Mouse (Mus musculus) midbrain, embryonic 16.5 days (tissue): ENCODE data around the gene Acoxl. TPM values are rescaled to one million over a fixed set of nuclear protein-coding genes. Genes with fewer than 3 reads are reported as not detected.

Source experiments
- ATAC-seq: fragments of 200-750 bp; cut with Nextera tagmentation; 2 replicates; pipeline ENCODE4 v1.8.0; 2017; ENCODE audit warnings: moderate TSS enrichment
- H3K27ac ChIP-seq: fragments of 300-500 bp; sonication (generic); 2 replicates; pipeline ENCODE4 v1.5.1; 2014; ENCODE audit warnings: mild to moderate bottlenecking, low read length, mixed read lengths
- H3K27me3 ChIP-seq: fragments of 300-500 bp; sonication (generic); 2 replicates; pipeline ENCODE4 v1.6.1; 2014; ENCODE audit warnings: low read depth, low read length, mixed read lengths; ENCODE audit not compliant: control insufficient read depth, insufficient read depth
- H3K36me3 ChIP-seq: fragments of 300-500 bp; sonication (generic); 2 replicates; pipeline ENCODE4 v1.6.1; 2014; ENCODE audit warnings: mild to moderate bottlenecking, low read length, moderate library complexity, mixed read lengths; ENCODE audit not compliant: control insufficient read depth, insufficient read depth
- H3K4me1 ChIP-seq: fragments of 300-500 bp; sonication (generic); 2 replicates; pipeline ENCODE4 v1.6.1; 2014; ENCODE audit warnings: mild to moderate bottlenecking, low read length, mixed read lengths; ENCODE audit not compliant: control insufficient read depth, insufficient read depth
- H3K4me2 ChIP-seq: fragments of 300-500 bp; sonication (generic); 2 replicates; pipeline ENCODE4 v1.6.1; 2014; ENCODE audit warnings: mild to moderate bottlenecking, low read length, mixed read lengths
- H3K4me3 ChIP-seq: fragments of 300-500 bp; sonication (generic); 2 replicates; pipeline ENCODE4 v1.5.1; 2014; ENCODE audit warnings: low read depth, mild to moderate bottlenecking, low read length, moderate library complexity, mixed read lengths
- H3K9ac ChIP-seq: fragments of 300-500 bp; sonication (generic); 2 replicates; pipeline ENCODE4 v1.6.1; 2014; ENCODE audit warnings: low read depth, low read length, mixed read lengths
- H3K9me3 ChIP-seq: fragments of 300-500 bp; sonication (generic); replicated peaks from 2 replicates; pipeline ENCODE4 v1.6.1; 2014; ENCODE audit warnings: mild to moderate bottlenecking, low read length, mixed read lengths; ENCODE audit not compliant: control insufficient read depth, poor library complexity, severe bottlenecking
- WGBS: fragments of 180-500 bp; shearing (Covaris S2); extraction: QIAGEN DNeasy Blood & Tissue Kit; methylation state at CpG from one replicate; pipeline ENCODE4 v1.1.7; 2014; 5-methylcytosine and 5-hydroxymethylcytosine counted together
- polyA plus RNA-seq: library from polyadenylated mRNA; unstranded; fragments of >200 nt; fragmentation: Nextera tagmentation; extraction: Ambion mirVana; gene quantifications from 2 replicates; pipeline ENCODE4 v1.2.1, GENCODE M21; 2015

Acoxl gene
- polyA plus RNA-seq, 1 experiment from 2014 or later: not detected

DNA sequence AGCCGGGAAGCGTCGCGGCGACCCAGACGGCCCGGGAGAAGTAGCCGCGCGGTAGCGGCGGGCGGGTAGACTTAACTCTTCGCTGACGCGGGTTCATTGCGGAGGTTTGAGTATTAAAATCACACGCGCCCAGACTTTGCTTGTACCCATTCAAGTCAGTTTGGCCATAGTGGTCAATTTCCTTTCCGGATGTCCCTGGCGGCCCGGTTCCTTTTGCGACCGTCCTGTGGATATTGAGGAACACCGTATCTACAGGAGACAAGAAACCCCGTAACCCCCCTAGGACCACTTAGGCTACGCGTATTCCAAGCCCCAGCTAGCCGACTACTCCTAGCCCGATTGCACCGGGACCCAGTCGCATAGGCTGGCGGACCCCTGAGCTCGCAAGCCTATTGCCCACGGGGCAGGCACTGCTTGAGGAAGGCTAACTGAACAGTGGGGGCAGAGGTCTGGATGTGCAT lies 287.9 kb downstream of the Acoxl start:
- WGBS: under 1% methylated on average over 35 of the region's 35 CpGs
- peak overlapping the region; percentile 71 for H3K9ac ChIP-seq
- peaks cover 20% of the 10 kb centered on the region for H3K27me3 ChIP-seq
- H3K4me2 ChIP-seq: peak overlapping the region; percentile 99
- peaks cover 40% of the 10 kb centered on the region for H3K4me1 ChIP-seq
- H3K36me3 ChIP-seq: no peaks in the 10 kb centered on the region
- H3K9me3 ChIP-seq: no peaks in the 10 kb centered on the region
- H3K4me3 ChIP-seq: peak overlapping the region; percentile 74
- H3K27ac ChIP-seq: no peak overlapping the region; the same call in 1 of the 2 replicates
- peak; percentile 19 for ATAC-seq

DNA sequence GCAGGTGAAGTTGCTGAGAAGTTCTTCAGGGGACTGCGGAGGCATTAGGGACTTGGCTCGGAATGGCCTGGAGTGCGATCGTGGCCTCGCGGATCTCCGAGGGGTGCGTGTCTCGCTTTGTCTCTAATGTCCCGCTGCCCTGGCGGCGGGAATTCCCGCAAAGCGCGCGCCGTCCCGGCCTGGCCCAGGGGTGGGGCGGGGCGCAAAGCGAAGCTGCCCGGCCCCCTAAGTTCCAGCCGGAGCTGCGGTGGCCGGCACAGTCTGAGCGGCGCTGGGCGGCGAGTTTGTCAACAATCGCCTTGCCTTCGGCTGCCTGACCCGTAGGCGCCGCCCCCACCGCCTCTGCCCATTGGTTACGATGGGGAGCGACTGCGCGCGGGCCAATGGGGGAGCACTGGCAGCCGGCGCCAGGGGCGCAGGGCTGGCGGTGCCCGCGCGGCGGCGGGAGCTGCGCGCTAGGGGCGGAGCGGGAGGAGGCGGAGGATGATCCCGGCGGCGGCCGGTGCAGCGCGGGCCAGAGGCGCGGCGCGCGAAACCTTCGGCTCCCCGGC lies 288.5 kb downstream of the Acoxl start:
- H3K27me3 ChIP-seq: peaks cover 17% of the 10 kb centered on the region
- ATAC-seq: peak; percentile 91
- H3K9me3 ChIP-seq: no peaks in the 10 kb centered on the region
- H3K36me3 ChIP-seq: no peaks in the 10 kb centered on the region
- H3K4me1 ChIP-seq: peaks cover 40% of the 10 kb centered on the region
- H3K4me3 ChIP-seq: peak overlapping the region; percentile 74
- H3K9ac ChIP-seq: peak overlapping the region; percentile 71
- H3K27ac ChIP-seq: peak overlapping the region; percentile 73
- WGBS: under 1% methylated on average over 63 of the region's 67 CpGs
- H3K4me2 ChIP-seq: peak overlapping the region; percentile 99

GRCm38 (mm10) chr2:128127691-128128292 lies 289.1 kb downstream of the Acoxl start:
- peak; percentile 12; the same call in 1 of the 2 replicates for ATAC-seq
- H3K27ac ChIP-seq: peak overlapping the region; percentile 73
- peaks cover 37% of the 10 kb centered on the region for H3K4me1 ChIP-seq
- 0% methylated on average over 46 of the region's 48 CpGs for WGBS
- H3K9me3 ChIP-seq: no peaks in the 10 kb centered on the region
- peak overlapping the region; percentile 71 for H3K9ac ChIP-seq
- peak overlapping the region; percentile 99 for H3K4me2 ChIP-seq
- peaks cover 11% of the 10 kb centered on the region; the same call in 1 of the 2 replicates for H3K27me3 ChIP-seq
- peak overlapping the region; percentile 74 for H3K4me3 ChIP-seq
- H3K36me3 ChIP-seq: no peaks in the 10 kb centered on the region

DNA sequence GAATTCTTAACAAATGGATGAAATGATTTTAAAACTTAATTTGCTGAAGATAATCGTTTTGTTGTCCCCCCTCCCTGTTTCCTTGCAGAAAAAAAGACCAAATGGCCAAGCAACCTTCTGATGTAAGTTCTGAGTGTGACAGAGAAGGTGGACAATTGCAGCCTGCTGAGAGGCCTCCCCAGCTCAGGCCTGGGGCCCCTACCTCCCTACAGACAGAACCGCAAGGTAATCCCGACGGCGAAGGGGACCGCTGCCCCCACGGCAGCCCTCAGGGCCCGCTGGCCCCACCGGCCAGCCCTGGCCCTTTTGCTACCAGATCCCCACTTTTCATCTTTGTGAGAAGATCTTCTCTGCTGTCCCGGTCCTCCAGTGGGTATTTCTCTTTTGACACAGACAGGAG lies 289.9 kb downstream of the Acoxl start:
- WGBS: 17% methylated on average over 10 of the region's 10 CpGs
- 0 out of 2 replicates have a peak overlapping the region, but pooled peaks have one; percentile 28 for H3K9ac ChIP-seq

DNA sequence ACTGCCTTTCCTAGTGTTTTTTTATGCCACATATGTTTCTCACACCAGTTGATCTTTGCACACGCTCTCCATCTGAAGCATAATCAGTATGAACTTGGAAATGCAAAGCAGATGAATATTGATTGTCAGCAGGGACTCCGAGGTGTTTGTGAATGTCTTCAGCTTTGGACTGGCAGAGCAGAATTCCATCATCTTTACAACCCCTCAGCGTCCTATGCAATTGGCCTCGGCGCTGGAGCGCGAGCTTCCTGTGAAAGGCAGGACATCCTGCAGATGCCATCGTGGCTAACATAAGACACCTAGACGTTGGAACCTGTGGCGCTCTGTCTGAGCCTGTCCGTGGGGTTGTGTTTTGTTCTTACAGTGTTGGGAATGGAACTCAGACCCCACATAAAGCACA lies 292.8 kb downstream of the Acoxl start:
- WGBS: 90% methylated on average over 11 of the region's 11 CpGs
- Histone ChIP-seq H3K9ac (no peak overlapping the region), H3K4me3 (no peak overlapping the region), H3K9me3 (no peaks in the 10 kb centered on the region), H3K4me2 (no peak overlapping the region), H3K36me3 (no peaks in the 10 kb centered on the region), H3K4me1 (peaks cover 12% of the 10 kb centered on the region), H3K27ac (no peak overlapping the region), H3K27me3 (no peaks in the 10 kb centered on the region)
- ATAC-seq: no peak

More for the DNA sequence above, 289.9 kb downstream of the Acoxl start:
- peak overlapping the region; percentile 99 for H3K4me2 ChIP-seq
- H3K4me1 ChIP-seq: peaks cover 30% of the 10 kb centered on the region
- H3K27me3 ChIP-seq: peaks cover 7% of the 10 kb centered on the region; the same call in 1 of the 2 replicates
- no peak for ATAC-seq
- no peaks in the 10 kb centered on the region for H3K36me3 ChIP-seq
- H3K9me3 ChIP-seq: no peaks in the 10 kb centered on the region
- H3K4me3 ChIP-seq: peak overlapping the region; percentile 74
- no peak overlapping the region for H3K27ac ChIP-seq

DNA sequence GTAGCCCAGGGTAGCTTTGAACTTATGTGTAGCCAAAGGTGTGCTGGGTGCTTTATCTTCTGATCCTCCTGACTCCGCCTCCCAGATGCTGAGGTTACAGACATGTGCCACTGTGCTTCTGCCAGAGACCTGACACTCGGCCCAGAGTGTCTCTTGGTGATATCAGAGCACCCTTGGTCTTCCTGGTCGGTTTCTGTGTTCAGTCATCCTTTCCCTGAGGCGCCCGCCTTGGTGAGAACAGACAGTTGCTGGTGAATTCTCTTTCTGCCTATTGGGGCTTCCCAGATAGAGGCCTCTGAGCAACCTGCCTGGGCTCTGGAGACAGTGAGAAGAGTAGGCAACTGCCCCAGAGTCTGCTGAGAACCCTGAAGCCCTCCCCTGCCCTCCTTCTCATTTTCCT lies 294.0 kb downstream of the Acoxl start:
- Histone ChIP-seq H3K36me3 (no peaks in the 10 kb centered on the region), H3K9me3 (no peaks in the 10 kb centered on the region), H3K4me1 (peaks cover 9% of the 10 kb centered on the region), H3K9ac (no peak overlapping the region), H3K27me3 (no peaks in the 10 kb centered on the region), H3K27ac (no peak overlapping the region), H3K4me3 (no peak overlapping the region), H3K4me2 (no peak overlapping the region)
- 91% methylated on average over 5 of the region's 5 CpGs for WGBS
- no peak for ATAC-seq

- Histone ChIP-seq H3K4me3 (no peak overlapping the region), H3K4me2 (no peak overlapping the region), H3K27me3 (no peaks in the 10 kb centered on the region), H3K9ac (no peak overlapping the region), H3K36me3 (no peaks in the 10 kb centered on the region), H3K9me3 (no peaks in the 10 kb centered on the region), H3K27ac (no peak overlapping the region), H3K4me1 (no peaks in the 10 kb centered on the region; the same call in 1 of the 2 replicates)
- no peak for ATAC-seq
Measured at GRCm38 (mm10) chr2:128133865-128134264, 295.2 kb downstream of the Acoxl start.

- H3K4me2 ChIP-seq: no peak overlapping the region
- no peak for ATAC-seq
- no peaks in the 10 kb centered on the region for H3K36me3 ChIP-seq
- H3K27me3 ChIP-seq: no peaks in the 10 kb centered on the region
- H3K4me1 ChIP-seq: peaks cover 3% of the 10 kb centered on the region; the same call in 1 of the 2 replicates
- H3K27ac ChIP-seq: no peak overlapping the region
- H3K4me3 ChIP-seq: no peak overlapping the region
- no peaks in the 10 kb centered on the region for H3K9me3 ChIP-seq
- H3K9ac ChIP-seq: no peak overlapping the region
- 82% methylated on average over 5 of the region's 5 CpGs for WGBS
Measured at GRCm38 (mm10) chr2:128134474-128134873, 295.8 kb downstream of the Acoxl start.

DNA sequence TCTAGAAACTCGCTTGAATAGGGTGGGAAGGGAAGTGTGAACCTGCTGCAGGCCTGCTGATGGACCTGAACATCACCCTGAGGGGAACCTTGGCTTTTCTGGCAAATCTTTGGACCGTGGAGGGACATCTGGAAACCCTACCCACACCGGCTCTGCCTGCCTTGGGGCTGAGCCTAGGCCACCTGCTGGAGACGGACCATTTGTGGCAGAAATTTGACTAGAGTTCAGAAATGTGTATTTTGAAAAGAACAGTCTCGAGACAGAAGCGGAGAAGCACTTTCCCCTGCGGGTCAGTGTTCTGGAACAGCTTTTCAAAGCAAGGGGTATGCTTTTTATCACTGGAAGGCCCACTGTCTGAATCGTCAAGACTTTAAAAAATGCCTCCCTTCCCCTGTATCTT lies 296.3 kb downstream of the Acoxl start:
- 82% methylated on average over 8 of the region's 8 CpGs for WGBS
- ATAC-seq: no peak
- H3K36me3 ChIP-seq: no peaks in the 10 kb centered on the region
- H3K27me3 ChIP-seq: no peaks in the 10 kb centered on the region
- H3K4me1 ChIP-seq: peaks cover 5% of the 10 kb centered on the region; the same call in 1 of the 2 replicates
- no peak overlapping the region for H3K4me2 ChIP-seq
- no peak overlapping the region for H3K27ac ChIP-seq
- H3K4me3 ChIP-seq: no peak overlapping the region
- H3K9ac ChIP-seq: no peak overlapping the region
- H3K9me3 ChIP-seq: no peaks in the 10 kb centered on the region
